Mouse (Mus musculus): ENCODE results near the gene Serpina3c. TPM values are rescaled to one million over a fixed set of nuclear protein-coding genes. Genes with fewer than 3 reads are reported as not detected.

Serpina3c gene
- not detected in 2 replicates for polyA plus RNA-seq (2016; fragmentation: Nextera tagmentation; extraction: Ambion mirVana)

- WGBS: 94% methylated on average over 2 of the region's 2 CpGs
- H3K4me3 ChIP-seq: no peak within 1 kb of the TSS
- no peaks in the 10 kb centered on the region for H3K4me1 ChIP-seq
- no peak within 1 kb of the TSS for H3K27ac ChIP-seq
- no peaks in the 10 kb centered on the region for H3K27me3 ChIP-seq
- no peak within 1 kb of the TSS for H3K4me2 ChIP-seq (replicated peaks)
- ATAC-seq (ENCODE audit: insufficient number of reproducible peaks, insufficient read depth, low FRiP score, low TSS enrichment): no peak
- H3K9me3 ChIP-seq: no peaks in the 10 kb centered on the region
- no peak within 1 kb of the TSS for H3K9ac ChIP-seq
- no peaks in the 10 kb centered on the region for H3K36me3 ChIP-seq
Observed at GRCm38 (mm10) chr12:104153656-104154055, at the start of gene Serpina3c. Gene Serpina3c (minus strand): TSS chr12:104153870.

- Histone ChIP-seq H3K4me2 (replicated peaks) (no peak overlapping the region), H3K27ac (no peak overlapping the region), H3K4me3 (no peak overlapping the region), H3K27me3 (no peaks in the 10 kb centered on the region), H3K9ac (no peak overlapping the region), H3K4me1 (no peaks in the 10 kb centered on the region), H3K36me3 (no peaks in the 10 kb centered on the region), H3K9me3 (no peaks in the 10 kb centered on the region)
- no peak for ATAC-seq (ENCODE audit: insufficient number of reproducible peaks, insufficient read depth, low FRiP score, low TSS enrichment)
Observed at GRCm38 (mm10) chr12:104190852-104191251, 37.2 kb upstream of the Serpina3c start.

DNA sequence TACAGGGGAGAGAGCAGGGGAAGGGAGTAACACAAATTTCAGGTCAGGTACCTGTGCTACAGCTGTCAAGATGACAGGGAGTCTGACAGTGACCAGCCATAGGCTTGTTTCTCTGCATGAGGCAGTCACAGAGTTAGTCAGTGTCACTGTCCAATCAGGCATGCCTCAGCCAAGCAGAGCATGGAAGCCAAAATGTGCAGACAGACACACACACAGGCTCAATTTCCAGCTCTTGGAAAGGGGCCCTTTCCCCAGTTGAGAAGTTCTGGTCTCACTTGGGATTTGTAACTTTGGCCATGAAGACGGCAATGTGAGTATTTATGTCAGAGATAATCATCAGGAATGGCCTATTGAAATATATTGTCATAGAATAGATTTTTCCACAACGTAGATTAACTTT lies 35.6 kb upstream of the Serpina3c start:
- Histone ChIP-seq H3K4me2 (replicated peaks) (no peak overlapping the region), H3K9ac (no peak overlapping the region), H3K27me3 (no peaks in the 10 kb centered on the region), H3K9me3 (no peaks in the 10 kb centered on the region), H3K4me3 (no peak overlapping the region), H3K4me1 (no peaks in the 10 kb centered on the region), H3K36me3 (no peaks in the 10 kb centered on the region), H3K27ac (no peak overlapping the region)
- no peak for ATAC-seq (ENCODE audit: insufficient number of reproducible peaks, insufficient read depth, low FRiP score, low TSS enrichment)
- WGBS: 68% methylated on average over 2 of the region's 2 CpGs

GRCm38 (mm10) chr12:104186041-104186581 lies 32.4 kb upstream of the Serpina3c start:
- Histone ChIP-seq H3K9ac (no peak overlapping the region), H3K36me3 (no peaks in the 10 kb centered on the region), H3K27ac (no peak overlapping the region), H3K4me2 (replicated peaks) (no peak overlapping the region), H3K27me3 (no peaks in the 10 kb centered on the region), H3K4me3 (no peak overlapping the region), H3K4me1 (no peaks in the 10 kb centered on the region), H3K9me3 (no peaks in the 10 kb centered on the region)
- WGBS: 84% methylated on average over 3 of the region's 3 CpGs
- ATAC-seq (ENCODE audit: insufficient number of reproducible peaks, insufficient read depth, low FRiP score, low TSS enrichment): no peak

DNA sequence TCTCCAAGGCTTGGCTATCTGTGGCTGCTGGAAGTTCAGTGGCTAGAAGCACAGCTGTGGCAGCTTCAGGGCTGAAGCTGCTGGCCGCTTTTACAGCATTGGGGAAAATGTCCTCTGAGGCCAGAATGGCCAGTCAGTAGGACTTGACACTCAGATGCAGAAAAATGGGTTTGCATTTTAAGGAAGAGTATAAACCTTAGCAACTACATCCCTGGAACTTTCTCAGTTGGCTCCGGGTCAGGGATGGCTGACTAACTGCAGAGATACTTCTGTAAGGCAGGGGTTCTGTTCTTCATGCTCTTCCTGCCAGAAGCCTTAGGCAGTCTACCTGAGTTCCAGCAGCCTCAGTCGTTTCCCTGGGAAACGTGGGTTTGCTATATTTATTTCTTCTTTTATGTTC lies 31.4 kb upstream of the Serpina3c start:
- Histone ChIP-seq H3K27me3 (no peaks in the 10 kb centered on the region), H3K4me2 (replicated peaks) (no peak overlapping the region), H3K27ac (no peak overlapping the region), H3K9ac (no peak overlapping the region), H3K36me3 (no peaks in the 10 kb centered on the region), H3K4me1 (no peaks in the 10 kb centered on the region), H3K9me3 (no peaks in the 10 kb centered on the region), H3K4me3 (no peak overlapping the region)
- 71% methylated on average over 4 of the region's 4 CpGs for WGBS
- no peak for ATAC-seq (ENCODE audit: insufficient number of reproducible peaks, insufficient read depth, low FRiP score, low TSS enrichment)

- 84% methylated on average over 2 of the region's 2 CpGs for WGBS
- no peaks in the 10 kb centered on the region for H3K27me3 ChIP-seq
- no peaks in the 10 kb centered on the region for H3K9me3 ChIP-seq
- no peak for ATAC-seq (ENCODE audit: insufficient number of reproducible peaks, insufficient read depth, low FRiP score, low TSS enrichment)
- no peak overlapping the region for H3K4me3 ChIP-seq
- H3K9ac ChIP-seq: no peak overlapping the region
- no peak overlapping the region for H3K4me2 ChIP-seq (replicated peaks)
- no peaks in the 10 kb centered on the region for H3K4me1 ChIP-seq
- H3K36me3 ChIP-seq: no peaks in the 10 kb centered on the region
- H3K27ac ChIP-seq: no peak overlapping the region
Observed at GRCm38 (mm10) chr12:104178987-104179386, 25.3 kb upstream of the Serpina3c start.

- Histone ChIP-seq H3K36me3 (no peaks in the 10 kb centered on the region), H3K9me3 (no peaks in the 10 kb centered on the region), H3K4me3 (no peak overlapping the region), H3K9ac (no peak overlapping the region), H3K4me1 (no peaks in the 10 kb centered on the region), H3K27ac (no peak overlapping the region), H3K4me2 (replicated peaks) (no peak overlapping the region), H3K27me3 (no peaks in the 10 kb centered on the region)
- no peak for ATAC-seq (ENCODE audit: insufficient number of reproducible peaks, insufficient read depth, low FRiP score, low TSS enrichment)
Observed at GRCm38 (mm10) chr12:104178577-104178976, 24.9 kb upstream of the Serpina3c start.

- H3K4me1 ChIP-seq: no peaks in the 10 kb centered on the region
- 78% methylated on average over 3 of the region's 3 CpGs for WGBS
- H3K9me3 ChIP-seq: no peaks in the 10 kb centered on the region
- no peaks in the 10 kb centered on the region for H3K36me3 ChIP-seq
- H3K27me3 ChIP-seq: no peaks in the 10 kb centered on the region
- no peak overlapping the region for H3K27ac ChIP-seq
- H3K4me2 ChIP-seq (replicated peaks): no peak overlapping the region
- H3K9ac ChIP-seq: no peak overlapping the region
- no peak overlapping the region for H3K4me3 ChIP-seq
- no peak for ATAC-seq (ENCODE audit: insufficient number of reproducible peaks, insufficient read depth, low FRiP score, low TSS enrichment)
Observed at GRCm38 (mm10) chr12:104175636-104176035, 22.0 kb upstream of the Serpina3c start.

DNA sequence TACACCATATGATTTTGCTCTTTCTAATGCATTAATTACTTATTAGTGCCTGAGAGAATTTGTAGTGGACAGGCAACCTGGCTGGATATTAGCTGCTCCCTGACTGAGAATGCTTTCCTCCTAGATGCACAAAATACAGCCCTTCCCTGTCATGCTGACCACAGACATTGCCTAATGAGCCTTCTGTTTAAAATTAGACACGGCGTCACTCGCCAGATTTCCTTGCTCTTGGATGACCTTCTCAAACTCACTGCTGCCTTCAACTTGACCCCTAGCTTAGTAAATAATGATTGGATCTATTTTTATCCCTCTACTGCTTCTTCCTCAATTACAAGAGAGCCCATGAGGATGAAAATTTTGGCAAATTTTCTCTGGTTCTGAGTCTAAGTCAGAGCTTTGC lies 21.1 kb upstream of the Serpina3c start:
- no peaks in the 10 kb centered on the region for H3K9me3 ChIP-seq
- no peak overlapping the region for H3K27ac ChIP-seq
- no peak overlapping the region for H3K4me3 ChIP-seq
- ATAC-seq (ENCODE audit: insufficient number of reproducible peaks, insufficient read depth, low FRiP score, low TSS enrichment): no peak
- WGBS: 36% methylated on average over 3 of the region's 3 CpGs
- H3K9ac ChIP-seq: no peak overlapping the region
- H3K4me1 ChIP-seq: no peaks in the 10 kb centered on the region
- H3K36me3 ChIP-seq: no peaks in the 10 kb centered on the region
- H3K4me2 ChIP-seq (replicated peaks): no peak overlapping the region
- no peaks in the 10 kb centered on the region for H3K27me3 ChIP-seq

DNA sequence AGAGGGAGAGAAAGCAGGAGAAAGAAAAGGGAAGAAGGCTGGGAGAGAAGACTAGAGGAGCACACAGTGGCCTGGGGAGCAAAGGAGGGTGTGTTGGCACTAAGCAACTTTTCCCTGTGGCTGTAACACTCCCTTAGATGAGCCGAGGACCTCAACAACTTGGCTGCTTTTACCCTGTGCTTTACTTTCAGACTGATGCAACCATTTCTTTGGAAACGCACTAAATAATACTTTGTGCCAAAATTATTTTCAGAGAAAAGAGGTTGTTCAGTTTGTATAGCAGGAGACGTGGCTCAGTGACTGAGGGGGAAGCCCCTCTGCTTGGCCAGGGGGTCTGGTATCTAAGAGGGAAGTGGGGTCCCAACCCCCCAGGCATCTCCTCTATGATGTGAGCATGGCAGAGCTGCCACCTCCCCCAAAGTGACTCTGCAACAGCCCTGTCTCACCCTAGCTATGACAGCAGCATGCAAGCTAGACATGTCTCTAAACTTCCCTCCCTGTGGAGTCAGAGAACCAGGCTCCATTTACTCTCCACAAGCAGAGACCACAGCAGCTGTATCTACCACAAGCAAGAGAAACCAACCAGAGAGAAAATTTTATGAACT lies 527 bp downstream of the Serpina3c start:
- Histone ChIP-seq H3K9me3 (no peaks in the 10 kb centered on the region), H3K4me1 (no peaks in the 10 kb centered on the region), H3K27ac (no peak overlapping the region), H3K36me3 (no peaks in the 10 kb centered on the region), H3K4me3 (no peak overlapping the region), H3K4me2 (replicated peaks) (no peak overlapping the region), H3K27me3 (no peaks in the 10 kb centered on the region), H3K9ac (no peak overlapping the region)
- WGBS: 76% methylated on average over 3 of the region's 3 CpGs
- ATAC-seq (ENCODE audit: insufficient number of reproducible peaks, insufficient read depth, low FRiP score, low TSS enrichment): no peak

GRCm38 (mm10) chr12:104151989-104152388 lies 1.7 kb downstream of the Serpina3c start:
- H3K4me3 ChIP-seq: no peak overlapping the region
- no peaks in the 10 kb centered on the region for H3K27me3 ChIP-seq
- no peak overlapping the region for H3K27ac ChIP-seq
- no peak for ATAC-seq (ENCODE audit: insufficient number of reproducible peaks, insufficient read depth, low FRiP score, low TSS enrichment)
- H3K9ac ChIP-seq: no peak overlapping the region
- WGBS: 85% methylated on average over 2 of the region's 2 CpGs
- H3K4me1 ChIP-seq: no peaks in the 10 kb centered on the region
- no peaks in the 10 kb centered on the region for H3K36me3 ChIP-seq
- H3K9me3 ChIP-seq: no peaks in the 10 kb centered on the region
- H3K4me2 ChIP-seq (replicated peaks): no peak overlapping the region

DNA sequence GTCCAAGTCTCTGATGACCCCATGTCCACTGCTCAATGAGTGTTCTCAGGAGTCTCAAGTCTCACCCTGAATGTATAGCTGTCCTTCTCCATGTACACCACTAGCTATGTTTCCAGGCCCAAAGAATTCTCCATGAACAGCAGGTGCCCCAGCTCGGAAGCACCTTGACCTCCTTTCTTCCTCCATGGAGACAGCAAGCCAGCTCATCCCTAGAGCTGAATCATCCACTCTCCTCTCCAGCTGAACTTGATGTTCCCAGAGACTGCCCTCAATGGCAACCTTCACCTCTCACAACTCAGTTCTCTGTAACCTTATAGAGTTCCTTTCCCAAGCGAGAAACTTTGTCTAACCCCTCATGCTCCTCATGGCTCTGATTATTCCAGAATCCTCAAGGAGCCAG lies 8.1 kb downstream of the Serpina3c start:
- no peak for ATAC-seq (ENCODE audit: insufficient number of reproducible peaks, insufficient read depth, low FRiP score, low TSS enrichment)

More for the DNA sequence above, 8.1 kb downstream of the Serpina3c start:
- H3K4me1 ChIP-seq: no peaks in the 10 kb centered on the region
- H3K36me3 ChIP-seq: no peaks in the 10 kb centered on the region
- no peaks in the 10 kb centered on the region for H3K27me3 ChIP-seq
- H3K9ac ChIP-seq: no peak overlapping the region
- H3K9me3 ChIP-seq: no peaks in the 10 kb centered on the region
- 84% methylated on average over 2 of the region's 2 CpGs for WGBS
- no peak overlapping the region for H3K27ac ChIP-seq
- no peak overlapping the region for H3K4me2 ChIP-seq (replicated peaks)
- H3K4me3 ChIP-seq: no peak overlapping the region

Data from embryonic facial prominence, embryonic 12.5 days (tissue).